Mouse (Mus musculus): ENCODE results near the gene Cbx1. TPM values are rescaled to one million over a fixed set of nuclear protein-coding genes. Genes with fewer than 3 reads are reported as not detected.
"Not testable (repeated sequence)": the region's sequence is repeated elsewhere in the genome, so short reads cannot be mapped to it uniquely, and the experiment has no call there.

Cbx1 gene
- polyA plus RNA-seq, 1 experiment = 79.7 TPM

DNA sequence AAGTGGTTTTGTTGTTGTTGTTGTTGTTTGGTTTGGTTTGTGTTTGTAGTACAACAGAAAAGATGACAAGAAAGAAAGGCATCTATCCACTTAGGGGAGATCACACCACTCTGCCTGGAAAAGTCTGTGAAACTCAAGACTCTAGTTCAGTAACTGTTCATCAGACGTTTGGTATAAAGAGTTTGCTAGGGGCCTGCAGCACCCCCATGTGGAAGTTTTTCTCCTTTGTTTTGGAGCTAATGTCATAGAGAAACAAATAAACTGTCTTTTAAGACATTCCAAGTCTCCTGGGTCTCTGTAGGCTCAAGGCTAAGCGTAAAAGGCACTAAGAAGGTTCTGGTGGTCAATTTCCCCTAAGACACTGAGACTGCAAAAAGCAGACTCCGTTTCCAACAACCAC lies 12.9 kb upstream of the Cbx1 start:
- DNase-seq (ENCODE audit: low read depth) = no peak
- TF ChIP-seq POLR2A (IDR thresholded peaks at IDR 0.05; ENCODE audit: borderline replicate concordance, extremely low read depth, insufficient read depth, insufficient read length, poor library complexity, severe bottlenecking) (no peak), CTCF (IDR thresholded peaks at IDR 0.05; ENCODE audit: borderline replicate concordance, extremely low read depth, insufficient read depth, insufficient read length) (no peak)

DNA sequence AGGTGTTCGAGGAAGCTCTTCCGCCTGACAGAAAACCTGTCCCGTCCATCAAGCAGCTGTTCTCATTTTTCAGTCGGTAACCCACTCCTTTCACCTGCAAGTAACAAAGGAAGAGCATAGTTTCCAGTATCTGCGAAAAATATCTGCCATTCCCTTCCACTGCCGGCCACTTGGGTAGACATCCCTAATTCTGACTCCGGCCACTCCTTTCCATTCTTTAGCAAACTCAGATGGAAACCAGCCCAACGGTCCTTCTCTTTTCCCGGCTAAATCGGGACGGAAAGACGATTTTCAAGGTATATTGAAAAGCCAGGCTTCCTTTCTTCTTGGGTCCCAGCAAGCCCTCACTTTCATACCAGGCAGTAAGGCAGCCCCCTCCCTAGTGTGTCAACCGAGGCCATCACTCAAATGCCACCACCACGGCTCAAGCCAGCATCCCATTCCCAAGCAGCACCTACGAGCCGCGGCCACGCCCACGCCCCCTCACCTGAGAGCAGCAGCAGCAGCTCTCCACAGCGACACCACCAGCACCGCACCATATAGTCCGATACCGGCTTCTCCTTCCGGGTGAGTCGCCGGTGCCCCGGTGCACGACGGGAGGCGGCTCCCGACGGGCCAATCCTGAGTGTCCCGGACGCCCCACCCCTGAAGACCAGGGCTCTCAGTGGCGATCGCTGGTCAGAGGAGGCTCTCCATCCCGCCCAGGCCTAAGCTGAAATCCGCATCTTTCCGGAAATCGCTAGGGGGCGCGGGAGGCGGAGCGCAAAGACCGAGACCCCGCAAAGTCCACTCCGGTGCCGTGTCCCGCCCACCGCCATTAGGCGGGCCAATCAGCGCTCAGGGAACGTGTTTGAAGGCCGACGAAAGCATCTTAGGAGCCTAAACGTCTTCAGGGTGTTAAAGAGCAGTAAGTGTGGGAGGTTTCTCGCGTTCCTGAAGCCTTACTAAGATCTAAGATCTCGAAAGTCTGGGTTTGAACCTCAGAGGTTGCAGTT lies 11.7 kb upstream of the Cbx1 start, which contains the start of gene Snx11:
Gene Snx11 (minus strand): TSS at position 592 of the 995 bp plus-strand sequence.
- TF ChIP-seq CTCF (IDR thresholded peaks at IDR 0.05; ENCODE audit: borderline replicate concordance, extremely low read depth, insufficient read depth, insufficient read length) (peak; percentile 68), POLR2A (IDR thresholded peaks at IDR 0.05; ENCODE audit: borderline replicate concordance, extremely low read depth, insufficient read depth, insufficient read length, poor library complexity, severe bottlenecking) (peak; percentile 65; the same call in 1 of the 2 replicates)
- DNase-seq (ENCODE audit: low read depth) = peak; percentile 99

- DNase-seq (ENCODE audit: low read depth) = not testable (repeated sequence)
These were observed 10.8 kb upstream of the Cbx1 start for GRCm38 (mm10) chr11:96778061-96778627.

GRCm38 (mm10) chr11:96780306-96780705 lies 8.6 kb upstream of the Cbx1 start:
- TF ChIP-seq CTCF (IDR thresholded peaks at IDR 0.05; ENCODE audit: borderline replicate concordance, extremely low read depth, insufficient read depth, insufficient read length) (no peak), POLR2A (IDR thresholded peaks at IDR 0.05; ENCODE audit: borderline replicate concordance, extremely low read depth, insufficient read depth, insufficient read length, poor library complexity, severe bottlenecking) (no peak)
- DNase-seq (ENCODE audit: low read depth) = no peak

- no peak for DNase-seq (ENCODE audit: low read depth)
- no peak for TF ChIP-seq POLR2A (IDR thresholded peaks at IDR 0.05; ENCODE audit: borderline replicate concordance, extremely low read depth, insufficient read depth, insufficient read length, poor library complexity, severe bottlenecking)
- peak; percentile 20; the same call in 1 of the 2 replicates for TF ChIP-seq CTCF (IDR thresholded peaks at IDR 0.05; ENCODE audit: borderline replicate concordance, extremely low read depth, insufficient read depth, insufficient read length)
These were observed 7.5 kb upstream of the Cbx1 start for GRCm38 (mm10) chr11:96781425-96781824.

DNA sequence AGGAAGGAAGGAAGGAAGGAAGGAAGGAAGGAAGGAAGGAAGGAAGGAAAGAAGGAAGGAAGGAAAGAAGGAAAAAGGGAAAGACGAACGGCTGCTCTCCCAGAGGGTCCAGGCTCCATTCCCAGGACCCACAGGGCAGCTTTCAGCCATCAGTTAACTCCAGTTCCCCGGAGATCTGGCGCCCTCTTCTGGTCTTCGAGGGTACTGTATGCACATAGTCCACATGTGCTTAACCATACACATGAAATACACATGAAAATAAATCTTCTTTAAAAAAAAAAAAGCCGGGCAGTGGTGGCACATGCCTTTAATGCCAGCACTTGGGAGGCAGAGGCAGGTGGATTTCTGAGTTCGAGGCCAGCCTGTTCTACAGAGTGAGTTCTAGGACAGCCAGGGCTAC lies 4.1 kb upstream of the Cbx1 start:
- peak; percentile 76 for TF ChIP-seq CTCF (IDR thresholded peaks at IDR 0.05; ENCODE audit: borderline replicate concordance, extremely low read depth, insufficient read depth, insufficient read length)
- peak; percentile 71 for DNase-seq (ENCODE audit: low read depth)

DNA sequence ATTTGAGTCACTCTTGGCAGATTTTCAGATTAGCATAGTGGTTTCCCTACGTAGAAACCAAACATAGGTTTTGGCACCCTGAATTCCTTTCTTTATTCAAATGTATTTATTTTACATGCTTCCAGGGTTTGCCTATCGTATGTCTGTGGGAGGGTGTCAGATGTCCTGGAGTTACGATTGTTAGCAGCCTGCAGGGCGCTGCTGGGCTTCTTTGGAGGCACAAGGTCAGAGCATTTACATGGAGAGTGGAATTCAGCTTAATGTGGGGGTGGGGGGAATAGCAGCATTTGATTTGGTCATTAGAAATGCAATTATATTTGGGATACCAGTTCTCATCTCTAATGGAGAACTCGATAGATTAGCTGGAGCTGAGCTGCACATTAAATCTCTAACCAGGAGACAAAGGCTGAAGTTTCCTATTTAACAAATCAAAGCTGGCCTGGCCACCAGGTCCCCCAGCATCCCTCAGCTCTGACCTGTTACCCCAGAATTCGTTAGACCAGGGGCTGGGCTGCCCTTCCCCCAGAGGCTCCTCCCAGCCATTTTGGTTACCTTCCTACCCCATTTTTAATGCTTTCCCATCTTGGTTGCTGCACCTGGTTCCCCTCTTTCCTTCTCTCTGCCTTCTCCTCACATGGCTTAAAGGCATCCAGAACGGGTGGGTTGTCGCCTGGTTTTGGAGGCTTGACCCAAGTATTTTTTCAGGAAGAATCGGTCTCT lies 2.0 kb upstream of the Cbx1 start:
- TF ChIP-seq POLR2A (IDR thresholded peaks at IDR 0.05; ENCODE audit: borderline replicate concordance, extremely low read depth, insufficient read depth, insufficient read length, poor library complexity, severe bottlenecking) (no peak), CTCF (IDR thresholded peaks at IDR 0.05; ENCODE audit: borderline replicate concordance, extremely low read depth, insufficient read depth, insufficient read length) (no peak)
- no peak for DNase-seq (ENCODE audit: low read depth)

- TF ChIP-seq POLR2A (IDR thresholded peaks at IDR 0.05; ENCODE audit: borderline replicate concordance, extremely low read depth, insufficient read depth, insufficient read length, poor library complexity, severe bottlenecking) (no peak), CTCF (IDR thresholded peaks at IDR 0.05; ENCODE audit: borderline replicate concordance, extremely low read depth, insufficient read depth, insufficient read length) (no peak; the same call in 1 of the 2 replicates)
- no peak for DNase-seq (ENCODE audit: low read depth)
These were observed 1.1 kb downstream of the Cbx1 start for GRCm38 (mm10) chr11:96789990-96790389.

DNA sequence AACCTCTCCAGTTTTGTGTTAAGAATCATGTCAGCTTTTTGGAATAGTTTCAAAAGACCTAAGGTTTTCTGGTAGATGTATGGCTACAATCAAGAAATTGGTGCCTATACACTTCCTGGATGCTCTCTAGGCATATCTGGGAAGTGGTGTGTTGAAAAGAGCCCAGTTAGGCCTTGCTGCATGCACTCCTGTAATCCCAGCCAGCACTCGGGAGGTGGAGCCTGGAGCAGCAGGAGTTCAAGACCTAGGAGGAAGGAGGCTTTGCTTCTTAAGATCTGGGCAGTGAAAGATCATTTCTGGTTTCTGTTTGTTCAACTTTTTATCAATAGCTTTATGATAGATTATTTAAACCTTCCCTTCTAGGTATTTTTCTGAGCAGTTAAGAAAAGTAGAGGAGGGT lies 1.8 kb downstream of the Cbx1 start:
- TF ChIP-seq CTCF (IDR thresholded peaks at IDR 0.05; ENCODE audit: borderline replicate concordance, extremely low read depth, insufficient read depth, insufficient read length) (no peak), POLR2A (IDR thresholded peaks at IDR 0.05; ENCODE audit: borderline replicate concordance, extremely low read depth, insufficient read depth, insufficient read length, poor library complexity, severe bottlenecking) (no peak)
- no peak for DNase-seq (ENCODE audit: low read depth)

DNA sequence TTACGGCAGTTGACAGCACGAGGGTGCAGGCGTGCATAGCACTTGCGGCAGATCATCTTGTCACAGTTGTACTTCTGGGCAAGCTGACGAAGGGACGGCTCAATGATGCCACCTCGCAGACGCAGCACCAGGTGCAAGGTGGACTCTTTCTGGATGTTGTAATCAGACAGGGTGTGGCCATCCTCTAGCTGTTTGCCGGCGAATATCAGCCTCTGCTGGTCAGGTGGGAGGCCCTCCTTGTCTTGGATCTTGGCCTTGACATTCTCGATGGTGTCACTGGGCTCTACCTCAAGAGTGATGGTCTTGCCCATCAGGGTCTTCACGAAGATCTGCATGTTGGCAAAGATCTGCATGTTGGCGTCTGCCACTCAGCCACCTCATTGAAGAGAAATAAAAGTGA lies 6.6 kb downstream of the Cbx1 start:
- TF ChIP-seq POLR2A (IDR thresholded peaks at IDR 0.05; ENCODE audit: borderline replicate concordance, extremely low read depth, insufficient read depth, insufficient read length, poor library complexity, severe bottlenecking) = no peak
- TF ChIP-seq CTCF (IDR thresholded peaks at IDR 0.05; ENCODE audit: borderline replicate concordance, extremely low read depth, insufficient read depth, insufficient read length) = no peak
- no peak for DNase-seq (ENCODE audit: low read depth)

DNA sequence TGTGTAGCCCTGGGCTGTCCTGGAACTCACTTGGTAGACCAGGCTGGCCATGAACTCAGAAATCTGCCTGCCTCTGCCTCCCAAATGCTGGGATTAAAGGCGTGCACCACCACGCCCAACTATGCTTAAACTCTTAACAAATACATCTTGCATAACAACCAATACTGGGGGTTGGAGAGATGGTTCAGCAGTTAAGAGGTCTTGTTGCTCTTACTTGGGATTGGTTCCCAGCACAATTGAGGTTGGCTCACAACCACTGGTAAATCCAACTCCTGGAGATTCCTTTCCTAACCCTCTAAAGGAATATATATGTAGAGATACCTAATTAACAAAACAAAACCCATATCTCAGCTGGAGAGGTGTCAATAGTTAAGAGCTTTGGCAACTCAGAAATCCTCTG lies 7.2 kb downstream of the Cbx1 start:
- DNase-seq (ENCODE audit: low read depth) = no peak
- TF ChIP-seq CTCF (IDR thresholded peaks at IDR 0.05; ENCODE audit: borderline replicate concordance, extremely low read depth, insufficient read depth, insufficient read length) = no peak
- no peak for TF ChIP-seq POLR2A (IDR thresholded peaks at IDR 0.05; ENCODE audit: borderline replicate concordance, extremely low read depth, insufficient read depth, insufficient read length, poor library complexity, severe bottlenecking)
